Mouse (Mus musculus): ENCODE data around the gene Ibsp.

Gene Ibsp

GRCm38 (mm10) chr5:104342881-104343280, 43.9 kb downstream of the Ibsp start:
- no peak for DNase-seq (ENCODE audit: low spot score)

- no peak for DNase-seq (ENCODE audit: low spot score)
These were observed 45.7 kb downstream of the Ibsp start for GRCm38 (mm10) chr5:104344526-104345240.

GRCm38 (mm10) chr5:104345241-104345630, 46.3 kb downstream of the Ibsp start:
- DNase-seq (ENCODE audit: low spot score): no peak

- DNase-seq (ENCODE audit: low spot score): no peak
These were observed 52.1 kb downstream of the Ibsp start for GRCm38 (mm10) chr5:104351041-104351440.

- DNase-seq (ENCODE audit: low spot score): no peak
These were observed 52.9 kb downstream of the Ibsp start for GRCm38 (mm10) chr5:104351874-104352273.

GRCm38 (mm10) chr5:104357575-104357974, 58.6 kb downstream of the Ibsp start:
- DNase-seq (ENCODE audit: low spot score): no peak

- peak; percentile 28 for DNase-seq (ENCODE audit: low spot score)
These were observed 59.6 kb downstream of the Ibsp start for GRCm38 (mm10) chr5:104358592-104358991.

- no peak for DNase-seq (ENCODE audit: low spot score)
These were observed 60.3 kb downstream of the Ibsp start for GRCm38 (mm10) chr5:104359257-104359656.
